Mouse (Mus musculus): ENCODE results near the gene Vmn1r223. TPM values are rescaled to one million over a fixed set of nuclear protein-coding genes. Genes with fewer than 3 reads are reported as not detected.

Vmn1r223 gene
- polyA plus RNA-seq, 1 experiment from 2014 or later, result not detected

- no peaks in the 10 kb centered on the region for H3K27me3 ChIP-seq (replicated peaks; ENCODE audit: control insufficient read depth, insufficient read depth, low read length)
- H3K4me3 ChIP-seq (ENCODE audit: low read length), result no peak overlapping the region
- no peaks in the 10 kb centered on the region for H3K4me1 ChIP-seq (ENCODE audit: control insufficient read depth, insufficient read depth, low read length)
- H3K27ac ChIP-seq (ENCODE audit: low read length), result no peak overlapping the region
- WGBS, result 84% methylated on average over 4 of the region's 4 CpGs
- no peaks in the 10 kb centered on the region for H3K9me3 ChIP-seq (ENCODE audit: control insufficient read depth, low read length)
- no peaks in the 10 kb centered on the region for H3K36me3 ChIP-seq (ENCODE audit: control insufficient read depth, insufficient read depth, low read length)
- no peak overlapping the region for H3K4me2 ChIP-seq (ENCODE audit: low read depth, low read length)
- H3K9ac ChIP-seq (ENCODE audit: low read depth, low read length), result no peak overlapping the region
- no peak for ATAC-seq
Measured at GRCm38 (mm10) chr13:23279576-23279975, 32.6 kb downstream of the Vmn1r223 start.

GRCm38 (mm10) chr13:23279992-23280391 is 33.1 kb downstream of the Vmn1r223 start:
- Histone ChIP-seq H3K4me2 (ENCODE audit: low read depth, low read length) (no peak overlapping the region), H3K27me3 (replicated peaks; ENCODE audit: control insufficient read depth, insufficient read depth, low read length) (no peaks in the 10 kb centered on the region), H3K4me1 (ENCODE audit: control insufficient read depth, insufficient read depth, low read length) (no peaks in the 10 kb centered on the region), H3K9ac (ENCODE audit: low read depth, low read length) (no peak overlapping the region), H3K27ac (ENCODE audit: low read length) (no peak overlapping the region), H3K9me3 (ENCODE audit: control insufficient read depth, low read length) (no peaks in the 10 kb centered on the region), H3K36me3 (ENCODE audit: control insufficient read depth, insufficient read depth, low read length) (no peaks in the 10 kb centered on the region), H3K4me3 (ENCODE audit: low read length) (no peak overlapping the region)
- 84% methylated on average over 3 of the region's 3 CpGs for WGBS
- ATAC-seq, result no peak

GRCm38 (mm10) chr13:23285191-23285920 is 38.4 kb downstream of the Vmn1r223 start:
- Histone ChIP-seq H3K9ac (ENCODE audit: low read depth, low read length) (0 out of 2 replicates have a peak overlapping the region, but pooled peaks have one; percentile 27), H3K27me3 (replicated peaks; ENCODE audit: control insufficient read depth, insufficient read depth, low read length) (no peaks in the 10 kb centered on the region), H3K27ac (ENCODE audit: low read length) (no peak overlapping the region), H3K36me3 (ENCODE audit: control insufficient read depth, insufficient read depth, low read length) (no peaks in the 10 kb centered on the region), H3K4me3 (ENCODE audit: low read length) (peak overlapping the region; percentile 50), H3K4me2 (ENCODE audit: low read depth, low read length) (peak overlapping the region; percentile 85), H3K9me3 (ENCODE audit: control insufficient read depth, low read length) (no peaks in the 10 kb centered on the region), H3K4me1 (ENCODE audit: control insufficient read depth, insufficient read depth, low read length) (no peaks in the 10 kb centered on the region; the same call in 1 of the 2 replicates)
- 8% methylated on average over 22 of the region's 22 CpGs for WGBS
- peak; percentile 91 for ATAC-seq

DNA sequence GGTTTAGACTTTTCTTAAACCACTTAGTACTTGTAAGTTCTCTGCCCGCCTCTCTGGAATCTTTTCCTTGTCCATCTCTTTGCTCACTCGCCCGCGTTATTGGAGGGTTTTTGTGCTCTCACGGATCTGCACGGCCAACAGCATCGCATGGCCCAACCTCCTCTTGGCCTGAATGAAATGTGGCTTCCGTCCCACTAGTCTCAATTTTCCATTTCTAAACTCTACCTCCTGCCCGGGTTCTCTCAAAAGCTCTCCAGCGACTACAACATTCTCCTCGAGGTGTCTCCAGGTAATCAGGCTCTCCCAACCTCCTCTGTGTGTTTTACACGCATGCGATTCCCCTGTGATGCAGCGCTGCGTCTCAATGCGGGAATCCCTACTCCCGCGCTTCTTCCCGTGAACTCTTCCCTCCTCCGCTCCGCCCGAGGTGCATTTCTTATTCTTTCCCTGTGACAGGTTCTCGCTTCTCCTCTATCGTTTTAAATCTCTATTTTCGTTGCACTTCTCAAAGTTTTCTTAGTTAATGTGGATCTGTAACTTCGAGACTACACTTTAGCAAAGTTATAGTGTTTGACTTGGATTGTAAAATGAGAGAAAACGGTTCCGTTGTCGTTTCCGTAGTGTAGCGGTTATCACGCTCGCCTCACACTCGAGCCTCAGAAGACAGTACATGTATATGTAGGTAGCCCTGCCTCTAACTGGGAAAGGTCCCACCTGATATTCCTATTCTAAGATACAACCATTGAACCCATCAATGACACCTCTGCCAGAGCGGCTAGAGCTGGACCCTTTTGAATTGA is 39.2 kb downstream of the Vmn1r223 start:
- peak; percentile 54 for ATAC-seq
- Histone ChIP-seq H3K9ac (ENCODE audit: low read depth, low read length) (peak overlapping the region; percentile 27; the same call in 1 of the 2 replicates), H3K27me3 (replicated peaks; ENCODE audit: control insufficient read depth, insufficient read depth, low read length) (no peaks in the 10 kb centered on the region), H3K4me3 (ENCODE audit: low read length) (peak overlapping the region; percentile 50), H3K4me2 (ENCODE audit: low read depth, low read length) (peak overlapping the region; percentile 85), H3K4me1 (ENCODE audit: control insufficient read depth, insufficient read depth, low read length) (no peaks in the 10 kb centered on the region; the same call in 1 of the 2 replicates), H3K36me3 (ENCODE audit: control insufficient read depth, insufficient read depth, low read length) (no peaks in the 10 kb centered on the region), H3K27ac (ENCODE audit: low read length) (no peak overlapping the region), H3K9me3 (ENCODE audit: control insufficient read depth, low read length) (no peaks in the 10 kb centered on the region)
- WGBS, result under 1% methylated on average over 35 of the region's 35 CpGs

DNA sequence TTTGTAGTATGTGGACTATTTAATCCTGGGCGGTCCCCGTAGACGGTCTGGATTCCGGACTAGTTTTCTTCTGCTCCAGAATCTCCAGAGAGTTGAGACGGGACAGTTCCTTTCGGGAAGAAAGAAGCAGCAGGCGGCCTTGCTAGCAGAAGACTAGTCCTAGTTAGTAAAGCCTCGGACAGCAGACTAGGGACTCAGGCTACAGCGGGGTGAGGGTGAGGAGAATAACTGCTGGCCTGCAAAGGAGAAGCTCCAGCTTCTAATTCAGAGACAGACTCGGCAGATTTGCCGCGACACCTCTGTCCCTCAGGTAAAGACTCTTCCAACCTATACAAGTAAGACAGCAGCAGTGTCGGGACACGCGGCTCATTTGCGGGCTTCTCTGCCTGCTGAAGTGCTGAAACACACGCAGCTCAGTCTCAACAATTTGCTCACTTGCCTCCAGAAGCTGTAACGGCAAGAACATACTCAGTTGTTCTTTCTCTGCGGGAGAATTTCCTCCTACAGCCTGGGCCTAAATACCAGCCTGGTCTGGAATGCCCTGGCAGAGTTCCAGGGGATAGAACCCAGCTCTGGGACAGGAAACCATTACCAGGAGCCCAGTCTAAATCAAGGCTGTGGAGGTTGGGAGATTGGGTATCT is 39.9 kb downstream of the Vmn1r223 start:
- Histone ChIP-seq H3K27ac (ENCODE audit: low read length) (no peak overlapping the region), H3K36me3 (ENCODE audit: control insufficient read depth, insufficient read depth, low read length) (no peaks in the 10 kb centered on the region), H3K4me2 (ENCODE audit: low read depth, low read length) (peak overlapping the region; percentile 85), H3K27me3 (replicated peaks; ENCODE audit: control insufficient read depth, insufficient read depth, low read length) (no peaks in the 10 kb centered on the region), H3K4me1 (ENCODE audit: control insufficient read depth, insufficient read depth, low read length) (no peaks in the 10 kb centered on the region; the same call in 1 of the 2 replicates), H3K9ac (ENCODE audit: low read depth, low read length) (peak overlapping the region; percentile 27; the same call in 1 of the 2 replicates), H3K4me3 (ENCODE audit: low read length) (peak overlapping the region; percentile 50), H3K9me3 (ENCODE audit: control insufficient read depth, low read length) (no peaks in the 10 kb centered on the region)
- ATAC-seq, result no peak
- WGBS, result 3% methylated on average over 19 of the region's 19 CpGs

- Histone ChIP-seq H3K27me3 (replicated peaks; ENCODE audit: control insufficient read depth, insufficient read depth, low read length) (no peaks in the 10 kb centered on the region), H3K36me3 (ENCODE audit: control insufficient read depth, insufficient read depth, low read length) (no peaks in the 10 kb centered on the region), H3K4me2 (ENCODE audit: low read depth, low read length) (no peak overlapping the region), H3K9me3 (ENCODE audit: control insufficient read depth, low read length) (no peaks in the 10 kb centered on the region), H3K4me3 (ENCODE audit: low read length) (no peak overlapping the region), H3K27ac (ENCODE audit: low read length) (no peak overlapping the region), H3K4me1 (ENCODE audit: control insufficient read depth, insufficient read depth, low read length) (no peaks in the 10 kb centered on the region), H3K9ac (ENCODE audit: low read depth, low read length) (no peak overlapping the region)
- ATAC-seq, result no peak
- WGBS, result 4% methylated on average over 5 of the region's 5 CpGs
Measured at GRCm38 (mm10) chr13:23297737-23298136, 50.8 kb downstream of the Vmn1r223 start.

- Histone ChIP-seq H3K27me3 (replicated peaks; ENCODE audit: control insufficient read depth, insufficient read depth, low read length) (no peaks in the 10 kb centered on the region), H3K4me2 (ENCODE audit: low read depth, low read length) (peak overlapping the region; percentile 61), H3K4me1 (ENCODE audit: control insufficient read depth, insufficient read depth, low read length) (no peaks in the 10 kb centered on the region), H3K9me3 (ENCODE audit: control insufficient read depth, low read length) (no peaks in the 10 kb centered on the region), H3K27ac (ENCODE audit: low read length) (no peak overlapping the region), H3K36me3 (ENCODE audit: control insufficient read depth, insufficient read depth, low read length) (no peaks in the 10 kb centered on the region), H3K9ac (ENCODE audit: low read depth, low read length) (no peak overlapping the region), H3K4me3 (ENCODE audit: low read length) (peak overlapping the region; percentile 59)
- WGBS, result 6% methylated on average over 21 of the region's 21 CpGs
- peak; percentile 92 for ATAC-seq
Measured at GRCm38 (mm10) chr13:23298445-23299232, 51.7 kb downstream of the Vmn1r223 start.

- ATAC-seq, result peak; percentile 75
- H3K9me3 ChIP-seq (ENCODE audit: control insufficient read depth, low read length), result no peaks in the 10 kb centered on the region
- no peaks in the 10 kb centered on the region for H3K27me3 ChIP-seq (replicated peaks; ENCODE audit: control insufficient read depth, insufficient read depth, low read length)
- no peak overlapping the region for H3K27ac ChIP-seq (ENCODE audit: low read length)
- WGBS, result under 1% methylated on average over 22 of the region's 22 CpGs
- H3K9ac ChIP-seq (ENCODE audit: low read depth, low read length), result peak overlapping the region; percentile 53
- H3K4me2 ChIP-seq (ENCODE audit: low read depth, low read length), result peak overlapping the region; percentile 61
- no peaks in the 10 kb centered on the region for H3K4me1 ChIP-seq (ENCODE audit: control insufficient read depth, insufficient read depth, low read length)
- peak overlapping the region; percentile 59 for H3K4me3 ChIP-seq (ENCODE audit: low read length)
- H3K36me3 ChIP-seq (ENCODE audit: control insufficient read depth, insufficient read depth, low read length), result no peaks in the 10 kb centered on the region
Measured at GRCm38 (mm10) chr13:23299276-23299998, 52.5 kb downstream of the Vmn1r223 start.

Measured in intestine, embryonic 16.5 days (tissue).